Mouse (Mus musculus): ENCODE results near the gene Stard3. TPM values are rescaled to one million over a fixed set of nuclear protein-coding genes. Genes with fewer than 3 reads are reported as not detected.

Stard3 gene
- polyA plus RNA-seq, 1 experiment: 68.3 TPM

DNA sequence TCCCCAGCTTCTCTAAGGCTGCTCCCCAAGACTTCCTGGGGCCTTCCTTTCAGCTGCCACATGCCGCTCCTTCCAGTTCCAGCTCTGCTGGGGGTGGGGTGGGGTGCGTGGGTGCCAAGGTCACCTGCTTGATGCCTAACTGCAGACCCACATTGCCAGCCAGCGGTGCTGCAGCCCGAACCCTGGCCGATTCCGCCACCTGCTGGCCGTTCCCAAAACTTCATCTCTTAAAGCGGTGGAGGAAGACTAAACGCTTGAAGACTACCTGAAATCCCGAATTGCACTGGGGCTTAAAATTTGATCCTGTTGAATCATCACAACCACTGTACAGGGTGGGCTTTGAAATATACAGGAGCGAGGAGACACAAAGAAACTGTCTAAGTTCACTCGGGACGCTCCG, 12.9 kb upstream of the Stard3 start:
- no peak for DNase-seq (ENCODE audit: low read depth, low spot score)
- under 1% methylated on average over 14 of the region's 14 CpGs for WGBS

DNA sequence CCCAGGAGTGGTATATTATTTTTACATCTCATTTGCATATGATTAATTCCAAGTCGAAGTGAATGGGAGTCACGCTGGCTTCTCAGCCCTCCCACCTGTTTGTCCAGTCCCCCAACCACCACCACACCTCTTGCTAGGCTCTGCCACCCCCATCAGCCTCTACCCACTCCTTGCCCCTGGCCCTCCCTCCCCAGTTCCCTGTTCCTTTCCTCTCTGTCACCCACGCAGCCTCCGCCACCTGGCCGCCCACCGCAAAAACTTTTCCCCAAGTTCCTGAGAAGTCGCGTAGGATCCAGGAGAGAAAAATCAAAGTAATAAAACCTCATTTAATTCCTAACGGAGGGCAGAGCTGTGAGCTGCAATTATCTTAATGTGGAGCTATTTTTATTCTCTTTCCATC, 12.0 kb upstream of the Stard3 start:
- DNase-seq (ENCODE audit: low read depth, low spot score): no peak
- WGBS: 11% methylated on average over 9 of the region's 9 CpGs

DNA sequence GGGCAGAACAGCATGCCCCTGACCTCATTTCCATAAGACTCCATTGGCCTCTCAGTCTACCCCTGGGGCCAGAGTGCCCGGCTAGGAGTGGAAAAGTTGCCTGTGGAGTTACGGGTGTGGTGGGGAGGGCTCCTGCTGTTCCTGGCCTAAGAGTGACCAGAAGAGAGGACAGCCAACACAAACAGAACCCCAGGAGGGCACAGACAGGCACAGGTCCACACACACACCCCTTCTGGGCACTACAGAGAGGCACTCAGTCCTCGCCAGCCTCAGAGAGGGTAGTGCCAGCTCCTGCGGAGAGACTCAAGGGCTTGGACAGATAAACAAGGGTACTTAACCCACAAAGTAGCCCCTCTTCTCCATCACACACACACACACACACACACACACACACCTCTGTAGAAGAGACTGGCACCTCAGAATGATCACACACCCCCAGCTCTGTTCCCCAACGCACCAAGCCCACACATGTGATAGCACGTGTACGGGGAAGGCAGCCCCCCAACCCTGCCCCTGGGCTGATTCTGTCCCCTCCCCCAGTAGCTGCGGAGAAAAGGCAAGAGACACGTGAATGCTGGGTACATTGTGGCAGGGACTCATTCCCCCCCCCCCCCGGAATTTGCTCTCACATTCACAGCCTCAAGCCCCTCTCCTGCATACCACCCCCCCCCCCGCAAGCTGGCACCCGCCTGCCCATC, 10.6 kb upstream of the Stard3 start:
- WGBS: 10% methylated on average over 12 of the region's 12 CpGs
- DNase-seq (ENCODE audit: low read depth, low spot score): no peak

DNA sequence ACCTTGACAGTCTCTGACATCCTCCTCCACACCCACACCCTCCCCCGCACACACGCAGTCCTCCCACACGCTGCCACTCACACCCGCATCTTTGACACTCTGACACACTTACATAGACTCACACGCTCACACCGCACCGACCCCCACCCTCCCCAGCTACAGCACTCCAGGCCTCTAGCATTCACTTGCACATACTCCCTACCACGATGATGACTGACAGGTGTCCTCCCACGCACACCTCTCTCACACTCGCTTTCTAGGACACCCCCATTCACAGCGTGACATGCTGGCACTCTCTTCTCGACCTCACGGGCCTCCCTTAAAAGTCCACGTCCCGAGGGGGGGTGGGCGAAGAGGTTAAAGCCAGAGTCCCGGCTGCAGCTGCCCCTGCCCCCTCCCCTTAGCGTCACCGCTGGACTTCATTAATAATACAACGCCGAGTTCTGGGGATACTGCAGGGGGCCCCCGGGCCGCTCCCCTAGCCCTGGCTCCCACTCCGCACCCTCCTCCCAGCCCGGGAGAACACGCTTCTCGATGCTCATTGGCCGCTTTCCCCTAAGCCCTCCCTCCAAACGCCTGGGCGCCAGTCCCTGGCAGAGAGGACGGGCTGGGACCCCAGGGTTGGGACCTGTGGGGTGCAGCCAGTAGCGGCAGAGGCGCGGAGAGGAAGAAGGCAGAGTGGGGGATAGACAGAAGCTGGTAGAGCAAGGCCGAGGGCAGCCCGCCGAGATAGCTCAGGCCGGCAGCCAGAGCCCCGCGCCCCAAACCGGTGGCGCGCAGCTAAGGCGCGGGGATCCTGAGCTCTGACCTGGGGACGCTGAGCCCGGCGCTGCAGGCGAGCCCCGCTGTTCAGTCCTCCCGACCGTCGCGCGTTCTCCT, 9.8 kb upstream of the Stard3 start, which contains the start of gene Ppp1r1b:
Gene Ppp1r1b, plus strand, starts transcription at position 322 of the 879 bp plus-strand sequence.
- 1% methylated on average over 55 of the region's 55 CpGs for WGBS
- DNase-seq (ENCODE audit: low read depth, low spot score): no peak

DNA sequence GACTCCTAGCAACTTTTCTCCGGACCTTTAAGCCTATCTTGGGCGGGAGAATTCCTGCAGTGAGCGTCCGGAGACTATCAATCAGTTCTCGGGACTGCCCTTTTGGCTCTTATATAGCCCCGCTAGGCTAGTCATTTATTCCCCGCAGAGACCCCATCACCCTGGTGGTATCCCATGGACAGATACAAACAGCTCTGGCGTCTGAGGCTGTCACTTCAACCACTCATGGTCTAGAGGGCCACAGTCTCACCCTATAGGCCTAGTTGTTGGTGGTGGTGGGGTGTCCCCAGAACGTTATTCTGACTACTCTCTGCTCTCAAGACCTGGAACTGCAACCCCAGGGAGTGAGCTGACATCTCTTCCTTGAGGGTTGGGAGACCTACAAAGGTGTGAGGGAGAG, 8.9 kb upstream of the Stard3 start:
- 11% methylated on average over 9 of the region's 9 CpGs for WGBS
- DNase-seq (ENCODE audit: low read depth, low spot score): no peak

DNA sequence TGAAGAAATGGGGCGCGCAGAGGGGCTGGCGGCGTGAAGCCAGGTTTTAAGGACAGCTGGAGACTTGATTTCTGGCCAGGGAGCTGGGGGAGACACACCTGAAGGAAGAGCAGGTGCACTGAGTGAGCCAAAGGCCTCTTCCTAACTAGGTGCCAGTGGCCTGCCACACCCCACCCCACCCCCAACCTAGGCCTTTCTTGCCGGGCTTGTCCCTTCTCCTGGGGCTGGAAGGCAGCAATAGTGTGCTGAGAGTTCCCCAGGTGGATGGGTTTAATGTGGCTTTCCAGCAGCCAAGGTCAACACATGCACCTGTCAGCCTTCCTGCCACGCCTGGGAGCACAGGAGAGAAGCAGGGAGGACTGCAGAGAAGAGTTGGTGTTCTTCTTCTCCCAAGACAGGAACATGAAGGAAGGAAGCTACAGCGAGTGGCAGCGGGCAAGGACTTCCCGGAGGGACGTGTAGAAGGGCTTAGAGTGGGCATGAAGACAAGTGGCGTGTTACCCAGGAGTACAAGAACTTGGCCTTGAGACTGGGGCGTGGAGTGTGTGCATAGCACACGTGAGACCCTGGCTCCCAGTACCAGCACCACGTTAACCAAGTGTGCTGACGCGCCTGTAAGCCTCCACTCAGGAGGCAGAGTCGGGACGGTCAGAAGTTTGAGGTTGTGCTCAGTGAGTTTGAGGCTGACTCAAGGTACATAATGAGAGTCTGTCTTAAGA, 5.7 kb upstream of the Stard3 start:
- WGBS: 24% methylated on average over 18 of the region's 18 CpGs
- no peak for DNase-seq (ENCODE audit: low read depth, low spot score)

DNA sequence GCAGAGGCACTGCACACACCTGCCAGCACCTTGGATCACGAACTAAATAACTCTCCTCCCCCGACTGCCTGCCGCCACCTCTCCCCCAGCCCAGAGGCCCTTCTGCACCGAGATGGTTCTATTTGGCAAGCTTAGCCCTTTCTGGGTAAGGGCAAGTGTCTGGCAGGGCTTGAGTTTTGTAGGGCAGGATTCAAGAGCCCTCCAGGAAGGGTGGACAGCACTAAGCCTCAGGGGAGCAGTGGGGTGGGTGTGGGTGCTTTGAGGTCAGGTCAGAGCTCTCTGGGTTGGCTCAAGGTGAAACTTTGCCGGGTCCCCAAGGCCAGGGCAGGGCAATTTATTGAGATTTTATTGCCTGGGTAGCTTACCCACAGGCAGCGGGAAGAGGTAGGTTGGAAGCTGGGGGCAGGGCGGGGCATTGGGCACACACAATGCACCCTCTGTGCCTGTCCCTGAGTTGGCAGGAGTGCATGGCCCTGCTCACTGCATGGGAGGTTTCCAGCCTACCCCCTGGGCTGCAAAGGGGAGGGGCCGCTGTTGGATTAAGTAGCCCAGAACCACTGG, 4.4 kb upstream of the Stard3 start:
- 11% methylated on average over 8 of the region's 8 CpGs for WGBS
- no peak for DNase-seq (ENCODE audit: low read depth, low spot score)

DNA sequence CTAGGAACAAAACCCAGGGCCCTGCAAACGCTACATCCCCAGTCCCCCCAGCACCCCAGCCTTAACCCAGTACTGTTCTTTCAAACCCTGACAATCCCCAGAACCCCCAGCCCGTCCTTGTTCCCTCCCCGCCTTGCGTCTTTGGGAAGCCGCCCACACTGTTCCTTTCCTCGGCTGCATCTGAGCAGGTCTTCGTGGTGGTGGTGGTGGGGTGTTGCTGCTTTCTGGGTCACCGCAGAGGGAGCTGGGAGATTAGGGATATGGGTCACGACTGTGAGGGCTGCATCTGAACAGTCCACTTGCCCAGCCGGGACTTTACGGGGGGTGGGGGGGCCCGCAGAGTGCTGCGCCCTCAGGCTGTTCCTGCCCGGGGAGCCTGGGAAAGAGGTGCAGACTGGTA, 3.7 kb upstream of the Stard3 start:
- DNase-seq (ENCODE audit: low read depth, low spot score): no peak
- WGBS: 26% methylated on average over 14 of the region's 14 CpGs

DNA sequence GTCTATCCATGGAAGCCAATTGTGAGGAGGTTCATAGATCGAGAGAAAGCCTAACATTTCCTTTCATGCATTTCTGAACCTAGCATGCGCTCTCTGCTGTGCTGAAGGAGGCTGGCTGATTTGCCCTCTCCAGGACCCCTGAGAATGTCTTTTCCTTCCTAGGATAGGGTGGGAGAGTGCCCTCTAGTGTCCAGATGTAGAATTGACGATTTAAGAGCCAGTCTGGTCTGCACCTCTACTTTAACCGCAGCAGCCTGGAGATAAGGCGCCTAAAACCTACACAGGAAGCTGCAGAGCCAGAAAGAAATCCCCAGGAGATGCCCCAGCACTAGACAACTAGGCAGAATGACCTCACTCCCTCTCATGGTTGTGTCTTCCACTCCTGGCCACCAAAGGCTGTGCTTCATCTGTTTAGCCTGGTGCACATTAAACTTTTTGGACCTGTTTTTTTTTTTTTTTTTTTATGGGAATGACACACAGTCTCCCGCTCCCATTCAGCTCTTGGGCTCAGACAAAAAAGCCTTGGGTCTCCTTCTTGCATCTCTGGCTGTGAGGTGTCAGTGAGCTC, 2.4 kb upstream of the Stard3 start:
- 17% methylated on average over 6 of the region's 6 CpGs for WGBS
- no peak for DNase-seq (ENCODE audit: low read depth, low spot score)

DNA sequence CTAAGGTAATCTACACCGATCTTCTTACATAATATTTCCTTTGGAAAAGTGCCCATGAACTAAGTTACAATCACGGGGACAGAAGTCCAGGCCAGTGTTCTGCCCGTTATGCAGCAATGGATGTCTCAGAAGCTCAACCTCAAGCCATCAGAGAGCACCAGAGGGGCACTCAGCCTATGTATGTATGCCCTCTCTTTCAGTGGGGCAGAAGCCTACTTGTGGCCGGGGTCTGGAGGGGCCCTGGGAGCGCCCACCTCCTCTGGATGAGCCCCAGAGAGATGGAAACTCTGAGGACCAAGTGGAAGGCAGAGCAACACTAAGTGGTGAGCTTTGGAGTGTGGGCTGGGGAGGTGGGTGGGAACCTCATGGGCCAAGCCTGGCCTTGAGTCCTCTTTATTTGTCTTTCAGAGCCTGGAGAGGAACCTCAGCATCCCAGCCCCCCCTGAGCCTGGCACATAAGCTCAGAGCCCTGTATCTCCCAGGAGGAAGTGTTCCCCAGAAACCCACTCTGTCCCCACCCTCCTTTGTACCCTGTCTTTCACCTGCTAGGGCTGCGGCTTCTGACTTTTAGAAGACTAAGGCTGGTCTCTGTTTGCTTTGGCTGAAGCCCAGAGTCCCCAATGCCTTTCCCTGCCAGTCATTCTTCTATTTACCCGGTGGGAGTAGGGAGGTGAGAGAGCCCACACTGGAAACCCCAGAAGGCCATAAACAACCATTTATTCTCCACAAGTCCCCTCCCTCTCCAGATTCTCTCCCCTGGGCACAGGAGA, 1.4 kb upstream of the Stard3 start:
- WGBS: 20% methylated on average over 7 of the region's 7 CpGs

DNA sequence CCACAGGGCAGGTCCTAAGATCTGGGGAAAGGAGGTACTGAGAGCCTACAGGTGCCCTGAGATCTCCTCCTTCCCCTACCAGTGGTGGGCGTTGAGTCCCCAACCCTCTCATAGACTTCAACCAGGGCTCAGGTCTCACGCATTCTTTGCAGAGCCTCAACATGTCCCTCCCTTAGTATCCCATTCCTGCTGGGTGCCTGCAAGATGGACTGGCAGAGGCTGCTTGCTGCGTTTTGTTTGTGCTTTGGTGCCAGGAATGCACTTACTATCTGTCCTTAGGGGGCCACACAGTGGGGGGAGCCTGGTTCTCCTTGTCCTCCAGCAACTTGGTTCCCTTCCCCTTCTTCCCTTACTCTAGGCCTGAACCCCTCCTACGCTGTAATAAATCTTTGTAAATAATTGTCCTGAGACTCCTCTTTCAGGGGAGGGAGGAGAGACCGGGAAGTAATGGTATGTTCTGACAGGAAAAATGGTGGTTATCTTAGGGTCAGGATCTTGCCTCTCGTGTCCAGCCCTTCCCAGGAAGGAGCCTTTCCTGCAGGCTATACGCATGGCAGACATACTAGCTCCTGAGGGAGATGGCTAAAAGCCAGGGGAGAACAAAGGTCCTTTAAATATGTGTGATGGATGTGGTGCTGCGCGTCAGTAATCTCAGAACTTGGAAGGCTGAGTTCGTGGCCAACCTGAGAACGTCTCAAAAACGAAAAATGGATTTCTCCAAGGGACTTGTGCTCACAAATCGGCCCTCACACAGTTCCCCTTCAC, 590 bp upstream of the Stard3 start:
- WGBS: 7% methylated on average over 13 of the region's 13 CpGs
- DNase-seq (ENCODE audit: low read depth, low spot score): no peak

More for the DNA sequence above, 1.4 kb upstream of the Stard3 start:
- DNase-seq (ENCODE audit: low read depth, low spot score): no peak

DNA sequence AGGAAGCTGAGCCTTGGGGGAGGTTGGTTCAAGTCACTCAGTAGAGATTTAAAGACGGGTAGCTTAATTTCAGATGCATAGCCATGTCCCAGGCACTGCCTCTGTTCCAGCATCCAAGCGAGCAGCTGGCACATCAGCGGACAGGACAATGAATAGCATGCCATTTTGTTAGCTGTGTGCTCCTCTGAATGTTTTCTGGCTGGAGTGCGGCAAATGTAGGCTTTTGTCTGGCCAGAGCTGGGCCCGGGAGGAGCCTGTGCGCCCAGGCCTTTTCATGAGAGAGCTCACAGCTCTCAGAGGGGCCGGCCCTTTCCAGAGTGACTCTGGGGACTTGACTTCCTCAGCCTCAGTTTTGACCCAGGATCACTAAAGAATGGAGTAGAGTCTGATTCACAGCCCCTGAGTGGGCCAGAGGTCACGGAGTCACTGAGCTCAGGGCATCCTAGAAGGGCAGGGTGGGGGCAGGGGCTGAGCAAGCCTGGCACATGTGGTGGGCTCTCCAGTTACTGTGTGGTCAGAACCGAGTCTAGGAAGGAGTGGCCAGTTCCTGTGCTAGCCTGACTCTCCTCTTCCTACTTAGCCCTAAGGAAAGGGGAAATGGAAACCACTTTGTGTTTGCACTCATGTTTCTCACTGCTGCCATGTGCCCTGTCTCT, 2.8 kb downstream of the Stard3 start:
- DNase-seq (ENCODE audit: low read depth, low spot score): no peak
- 67% methylated on average over 9 of the region's 9 CpGs for WGBS

DNA sequence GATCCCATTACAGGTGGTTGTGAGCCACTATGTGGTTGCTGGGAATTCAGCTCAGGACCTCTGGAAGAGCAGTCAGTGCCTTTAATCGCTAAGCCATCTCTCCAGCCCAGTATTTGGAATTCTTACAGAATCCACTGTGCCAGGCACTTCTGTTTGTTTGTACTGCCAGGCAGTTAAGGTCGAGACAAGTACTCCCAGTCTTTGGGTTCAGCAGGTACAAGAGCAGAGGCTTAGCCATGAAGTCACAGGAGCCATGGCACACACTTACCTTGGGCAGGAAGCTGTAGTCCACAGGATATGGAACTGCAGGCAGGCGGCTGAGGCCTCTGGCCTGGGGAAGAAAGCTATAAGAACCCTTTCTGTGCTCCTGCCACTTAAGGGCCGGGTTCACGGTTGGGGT, 5.6 kb downstream of the Stard3 start:
- WGBS: 26% methylated on average over 5 of the region's 5 CpGs
- DNase-seq (ENCODE audit: low read depth, low spot score): no peak

DNA sequence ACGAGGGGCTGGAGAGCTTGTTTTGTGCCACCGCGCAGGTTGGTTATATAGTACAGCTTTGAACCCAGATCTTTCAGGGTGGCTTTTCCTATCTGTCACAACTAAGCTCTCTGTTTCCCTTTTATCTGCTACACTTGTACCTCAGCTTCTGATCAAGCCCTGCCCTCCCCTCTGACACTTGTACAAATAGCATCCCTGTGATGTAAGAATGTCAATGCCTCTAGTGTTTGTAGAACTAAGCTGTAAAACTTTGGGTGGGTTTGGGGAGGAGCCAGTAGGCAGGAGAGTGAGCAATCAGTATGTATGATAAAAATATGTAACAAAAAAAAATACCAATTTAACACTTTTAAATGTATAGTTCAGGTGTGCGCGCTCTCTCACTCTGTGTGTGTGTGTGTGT, 6.2 kb downstream of the Stard3 start:
- 33% methylated on average over 5 of the region's 5 CpGs for WGBS
- DNase-seq (ENCODE audit: low read depth, low spot score): no peak

DNA sequence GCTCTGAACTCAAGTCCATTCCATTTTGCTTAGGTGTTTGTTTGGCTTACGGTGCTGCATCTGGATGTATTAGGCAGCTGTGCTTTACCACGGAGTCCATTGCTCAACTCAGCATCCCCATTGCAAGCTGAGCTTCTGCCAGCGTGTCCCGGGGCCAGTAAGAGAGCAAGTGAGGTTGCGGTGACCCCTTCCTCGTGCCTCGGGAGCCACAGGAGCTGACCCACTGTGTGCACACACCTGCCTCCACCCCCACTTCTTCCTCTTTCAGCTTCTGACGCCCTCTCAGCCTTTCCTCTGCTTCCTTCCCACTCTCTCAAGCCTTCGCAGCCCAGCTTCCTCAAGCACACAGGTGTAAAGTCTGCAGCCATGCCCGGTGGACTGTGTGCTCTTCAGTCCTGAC, 8.1 kb downstream of the Stard3 start:
- WGBS: 66% methylated on average over 10 of the region's 10 CpGs
- DNase-seq (ENCODE audit: low read depth, low spot score): no peak

DNA sequence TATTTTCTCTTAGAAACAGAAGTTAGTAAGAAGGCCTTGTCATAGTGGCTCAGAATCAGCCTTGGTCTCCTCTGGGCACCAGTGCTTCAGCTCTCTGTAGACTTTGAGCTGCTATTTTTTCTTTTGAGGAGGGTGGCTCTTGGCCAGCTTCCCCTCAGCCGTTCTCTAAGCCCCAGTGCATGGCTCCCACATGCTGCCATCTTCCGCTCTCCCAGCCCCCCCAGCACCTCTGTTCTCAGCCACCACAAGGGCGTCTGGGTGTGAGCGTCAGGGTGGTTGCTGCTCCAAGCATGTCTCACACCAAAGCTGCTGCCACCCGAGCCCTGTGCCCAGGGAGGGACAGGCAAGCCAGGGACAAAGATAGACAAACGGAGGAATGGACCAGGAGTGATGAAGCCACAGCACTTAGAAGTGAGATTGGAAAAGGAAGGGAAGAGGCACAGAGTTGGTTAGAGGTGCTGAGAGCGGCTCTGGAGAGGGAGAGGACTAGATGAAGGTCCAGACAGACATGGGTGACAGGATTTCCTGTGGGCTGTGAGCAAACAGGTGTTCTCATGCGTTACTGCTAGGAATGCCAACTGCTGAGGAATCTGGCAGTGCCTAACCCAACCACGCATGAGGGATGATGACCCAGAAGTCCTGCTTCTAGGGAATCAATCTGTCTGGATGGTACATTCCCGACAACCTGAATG, 9.1 kb downstream of the Stard3 start:
- DNase-seq (ENCODE audit: low read depth, low spot score): no peak
- WGBS: 73% methylated on average over 10 of the region's 10 CpGs

DNA sequence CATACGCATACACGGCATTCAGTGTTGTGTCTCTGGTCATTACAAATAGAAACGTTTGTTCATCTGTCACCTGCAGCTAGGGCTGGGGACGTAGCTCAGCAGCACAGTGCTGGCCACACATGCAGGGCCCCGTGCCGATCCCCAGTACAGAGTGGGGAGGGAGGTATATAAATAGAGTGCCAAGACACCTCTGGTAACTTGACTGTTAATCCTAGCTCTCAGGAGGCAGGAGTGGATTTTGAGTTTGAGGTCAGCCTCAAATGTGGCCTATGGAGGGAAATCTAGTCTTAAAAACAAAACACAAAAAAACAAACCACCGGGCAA, 9.7 kb downstream of the Stard3 start:
- 78% methylated on average over 7 of the region's 7 CpGs for WGBS
- no peak for DNase-seq (ENCODE audit: low read depth, low spot score)
